Mouse (Mus musculus): ENCODE data around the gene Gstm5. TPM values are rescaled to one million over a fixed set of nuclear protein-coding genes. Genes with fewer than 3 reads are reported as not detected.
"Not testable (repeated sequence)": the region's sequence is repeated elsewhere in the genome, so short reads cannot be mapped to it uniquely, and the experiment has no call there.

The Gstm5 gene
- polyA plus RNA-seq, 1 experiment from 2014 or later = 124 TPM

DNA sequence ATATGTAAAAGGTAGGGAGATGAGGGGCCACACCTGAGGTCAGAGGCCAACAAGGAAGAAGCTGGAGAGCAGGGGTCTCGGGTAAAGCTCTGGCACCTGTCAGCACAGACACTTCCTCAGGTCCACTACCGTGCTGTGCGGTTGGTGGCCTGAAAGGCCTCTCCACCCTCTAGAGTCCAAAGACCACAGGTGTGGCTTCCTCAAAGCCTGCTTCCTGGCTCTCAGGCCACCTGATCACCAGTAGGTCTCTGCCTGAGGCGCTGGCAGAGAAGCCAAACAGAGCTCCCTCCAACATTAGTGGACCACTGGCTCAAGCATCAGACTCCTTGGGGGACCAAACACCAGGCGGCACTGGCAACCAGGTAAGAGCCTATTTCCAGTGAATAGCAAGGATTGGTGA is 18.6 kb upstream of the Gstm5 start, which contains the start of gene Eps8l3:
Gene Eps8l3, plus strand, starts transcription at position 225 of the 400 bp plus-strand sequence.
- no peak within 1 kb of the TSS for H3K9ac ChIP-seq
- H3K27ac ChIP-seq = no peak within 1 kb of the TSS

DNA sequence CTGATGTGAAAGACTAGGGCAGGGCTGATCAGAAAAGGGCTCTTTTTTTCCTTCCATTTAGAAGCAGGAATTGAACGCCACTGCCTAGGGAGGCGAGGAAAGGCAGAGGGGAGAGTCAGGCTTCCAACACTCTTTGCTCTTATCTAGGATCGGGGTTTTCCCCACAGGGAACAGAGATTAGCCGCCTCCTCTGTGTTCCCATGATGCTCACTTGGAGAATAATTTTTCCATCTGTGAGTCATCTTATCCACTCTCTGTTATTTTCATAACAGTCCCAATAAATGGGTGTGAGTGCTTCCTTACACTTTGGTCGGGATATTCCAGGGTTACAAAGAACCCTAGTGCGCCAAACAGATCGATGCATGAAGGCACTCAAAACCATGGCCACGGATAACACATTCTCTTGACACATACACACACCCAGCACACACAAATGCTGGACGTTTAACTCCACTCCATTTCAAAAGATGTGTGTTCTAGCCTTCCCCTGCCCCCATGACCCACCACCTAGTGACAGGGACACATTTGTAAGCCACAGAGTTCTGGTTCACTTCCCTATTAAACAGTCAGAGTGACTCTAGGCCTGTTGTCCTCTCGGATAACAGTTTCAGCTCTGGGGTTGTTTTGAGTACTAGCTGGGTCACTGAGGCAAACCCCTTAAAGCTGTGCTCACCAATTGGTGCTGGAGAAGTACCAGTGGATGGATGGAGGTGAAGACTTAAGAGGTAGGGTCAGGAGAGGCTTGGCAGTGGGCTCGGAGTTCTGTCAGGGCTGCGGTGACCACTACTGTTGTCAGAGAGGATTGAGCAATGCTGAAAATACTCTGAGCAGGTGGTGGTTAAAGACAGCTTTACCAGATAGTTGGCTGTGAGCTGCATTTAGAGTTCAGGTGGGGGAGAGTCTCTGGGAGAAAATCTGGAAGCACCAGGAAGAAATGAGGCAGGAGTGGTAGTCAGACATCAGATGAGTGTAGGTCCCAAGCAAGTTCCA is 17.6 kb upstream of the Gstm5 start:
- H3K9ac ChIP-seq = no peak overlapping the region
- H3K27me3 ChIP-seq (replicated peaks) = no peaks in the 10 kb centered on the region
- ATAC-seq = no peak
- no peaks in the 10 kb centered on the region for H3K36me3 ChIP-seq
- H3K4me2 ChIP-seq = no peak overlapping the region
- H3K9me3 ChIP-seq (replicated peaks) = no peaks in the 10 kb centered on the region
- H3K4me1 ChIP-seq = peaks cover 4% of the 10 kb centered on the region; the same call in 1 of the 2 replicates
- no peak overlapping the region for H3K4me3 ChIP-seq
- H3K27ac ChIP-seq = no peak overlapping the region
- 60% methylated on average over 12 of the region's 12 CpGs for WGBS (ENCODE audit: insufficient replicate concordance)

More for the DNA sequence above, 18.6 kb upstream of the Gstm5 start, which contains the start of gene Eps8l3:
- Histone ChIP-seq H3K27me3 (replicated peaks) (no peaks in the 10 kb centered on the region), H3K4me3 (no peak within 1 kb of the TSS), H3K4me1 (peaks cover 4% of the 10 kb centered on the region; the same call in 1 of the 2 replicates), H3K9me3 (replicated peaks) (no peaks in the 10 kb centered on the region), H3K36me3 (no peaks in the 10 kb centered on the region), H3K4me2 (no peak within 1 kb of the TSS)
- WGBS (ENCODE audit: insufficient replicate concordance) = 59% methylated on average over 5 of the region's 5 CpGs
- no peak for ATAC-seq

DNA sequence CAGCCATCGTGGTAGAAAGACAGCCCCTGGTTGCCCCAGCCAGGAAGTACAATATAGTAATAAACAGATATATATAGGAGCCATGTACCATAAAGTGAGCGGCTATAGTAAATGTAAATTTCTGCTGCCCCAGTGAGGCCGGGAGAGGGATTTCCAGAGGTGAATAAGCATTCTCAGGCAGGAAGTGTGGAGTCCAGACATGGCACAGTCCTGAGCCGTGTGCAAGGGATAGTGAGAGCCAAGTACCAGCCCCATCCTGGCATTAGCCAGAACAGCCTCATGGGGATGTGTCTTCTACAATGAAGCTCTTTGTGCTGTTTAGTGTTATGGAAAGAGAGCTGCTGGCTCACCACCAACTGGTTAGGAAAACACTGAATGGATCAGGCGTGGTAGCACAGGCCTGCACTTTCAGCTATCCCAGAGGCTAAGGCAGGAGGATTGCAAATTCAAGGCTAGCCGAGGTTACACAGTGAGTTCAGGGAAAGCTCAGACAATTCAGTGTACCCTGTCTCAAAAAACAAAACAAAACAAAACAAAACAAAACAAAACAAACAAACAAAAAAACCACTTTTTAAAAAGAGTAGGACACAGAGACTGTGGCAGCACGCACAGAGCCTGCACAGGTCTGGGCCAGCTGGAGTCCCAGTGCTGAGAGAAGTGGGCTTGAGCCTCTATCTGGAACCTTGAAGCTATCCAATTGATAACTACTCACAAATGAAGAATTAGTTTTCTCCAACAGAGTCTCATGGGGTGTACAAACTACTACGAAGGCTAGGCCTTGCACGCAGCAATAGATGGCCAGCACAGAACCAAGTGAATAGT is 7.7 kb upstream of the Gstm5 start:
- WGBS (ENCODE audit: insufficient replicate concordance) = 69% methylated on average over 9 of the region's 9 CpGs
- Histone ChIP-seq H3K27ac (no peak overlapping the region), H3K4me3 (no peak overlapping the region), H3K4me1 (no peaks in the 10 kb centered on the region), H3K9ac (no peak overlapping the region), H3K4me2 (no peak overlapping the region), H3K27me3 (replicated peaks) (no peaks in the 10 kb centered on the region), H3K36me3 (no peaks in the 10 kb centered on the region; the same call in 1 of the 2 replicates), H3K9me3 (replicated peaks) (no peaks in the 10 kb centered on the region)
- no peak for ATAC-seq

DNA sequence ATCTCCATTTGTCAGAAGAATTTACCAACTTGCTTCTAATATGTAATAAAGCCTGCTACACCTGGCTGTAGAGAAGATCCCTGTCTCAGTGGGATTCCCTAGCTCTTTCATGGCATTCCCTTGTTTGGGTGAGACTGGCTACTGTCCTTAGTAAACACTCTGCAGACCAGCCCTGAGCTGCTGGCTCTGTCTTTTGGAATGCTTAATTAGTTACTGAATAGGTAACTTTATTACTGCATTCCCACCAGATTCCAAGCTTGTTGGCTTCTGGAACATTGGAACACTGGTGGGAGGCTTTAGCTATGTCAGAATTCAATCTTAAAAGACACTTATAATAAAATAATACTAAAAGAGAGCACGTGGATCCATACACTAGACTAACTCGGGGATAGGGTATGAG is 6.4 kb upstream of the Gstm5 start:
- 66% methylated on average over 2 of the region's 2 CpGs for WGBS (ENCODE audit: insufficient replicate concordance)
- H3K36me3 ChIP-seq; H3K27ac ChIP-seq; H3K9me3 ChIP-seq (replicated peaks); H3K27me3 ChIP-seq (replicated peaks); H3K9ac ChIP-seq; ATAC-seq; H3K4me1 ChIP-seq; H3K4me3 ChIP-seq; H3K4me2 ChIP-seq: not testable (repeated sequence)

DNA sequence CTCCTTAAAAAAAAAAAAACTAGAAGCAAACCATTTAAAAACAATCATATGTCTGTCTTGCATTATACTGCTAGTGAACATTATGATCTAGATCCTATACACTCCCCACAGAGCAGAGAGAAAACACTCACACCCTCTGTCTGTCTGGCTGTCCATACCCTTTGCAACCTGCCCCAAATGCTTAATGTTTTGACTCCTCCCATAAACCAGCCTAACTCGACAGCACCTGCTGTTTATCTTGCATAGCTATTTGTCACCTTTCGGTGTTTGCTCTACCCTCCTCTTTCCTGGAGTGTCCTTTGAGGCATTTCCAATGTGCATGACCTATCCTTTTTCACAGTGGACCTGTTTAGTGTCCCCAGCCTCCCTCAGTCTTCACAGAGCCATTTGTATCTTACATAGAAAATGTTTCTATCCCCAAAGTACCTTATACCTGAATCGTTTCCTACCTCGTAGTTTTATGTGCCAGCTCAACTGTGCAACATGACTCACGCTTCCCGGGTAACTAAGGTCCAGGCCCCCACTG is 364 bp upstream of the Gstm5 start:
- 8% methylated on average over 6 of the region's 6 CpGs for WGBS (ENCODE audit: insufficient replicate concordance)
- H3K9me3 ChIP-seq (replicated peaks) = no peaks in the 10 kb centered on the region
- H3K27ac ChIP-seq = peak overlapping the region; percentile 88
- ATAC-seq = peak; percentile 60
- H3K4me2 ChIP-seq = peak overlapping the region; percentile 97
- peaks cover 19% of the 10 kb centered on the region for H3K4me1 ChIP-seq
- H3K36me3 ChIP-seq = peaks cover 21% of the 10 kb centered on the region
- H3K27me3 ChIP-seq (replicated peaks) = no peaks in the 10 kb centered on the region
- H3K4me3 ChIP-seq = peak overlapping the region; percentile 73
- H3K9ac ChIP-seq = peak overlapping the region; percentile 87

DNA sequence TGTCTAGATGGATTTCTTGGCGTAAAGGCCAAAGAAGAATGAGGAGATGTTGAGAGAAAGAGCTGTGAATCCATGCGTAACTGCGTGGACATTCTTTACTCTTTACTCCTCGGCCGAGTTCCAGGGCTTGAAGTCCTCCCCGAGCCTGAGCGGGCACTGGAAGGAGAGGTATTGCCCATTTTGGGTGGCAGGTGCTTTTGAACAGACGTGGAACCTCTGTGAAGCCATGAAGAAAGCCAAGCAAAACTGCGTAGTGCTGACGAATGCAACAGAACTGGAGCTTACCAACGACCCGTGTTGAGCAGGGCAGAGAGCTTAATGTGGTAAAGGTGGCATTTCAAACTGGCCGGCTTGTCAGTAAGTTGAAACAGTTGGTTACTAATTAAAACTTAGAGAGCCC is 3.1 kb downstream of the Gstm5 start:
- no peak overlapping the region for H3K4me3 ChIP-seq
- peaks cover 19% of the 10 kb centered on the region for H3K4me1 ChIP-seq
- no peaks in the 10 kb centered on the region for H3K9me3 ChIP-seq (replicated peaks)
- H3K4me2 ChIP-seq = no peak overlapping the region
- H3K36me3 ChIP-seq = peaks cover 21% of the 10 kb centered on the region
- H3K9ac ChIP-seq = no peak overlapping the region
- no peaks in the 10 kb centered on the region for H3K27me3 ChIP-seq (replicated peaks)
- H3K27ac ChIP-seq = no peak overlapping the region
- ATAC-seq = no peak
- WGBS (ENCODE audit: insufficient replicate concordance) = 85% methylated on average over 13 of the region's 13 CpGs

DNA sequence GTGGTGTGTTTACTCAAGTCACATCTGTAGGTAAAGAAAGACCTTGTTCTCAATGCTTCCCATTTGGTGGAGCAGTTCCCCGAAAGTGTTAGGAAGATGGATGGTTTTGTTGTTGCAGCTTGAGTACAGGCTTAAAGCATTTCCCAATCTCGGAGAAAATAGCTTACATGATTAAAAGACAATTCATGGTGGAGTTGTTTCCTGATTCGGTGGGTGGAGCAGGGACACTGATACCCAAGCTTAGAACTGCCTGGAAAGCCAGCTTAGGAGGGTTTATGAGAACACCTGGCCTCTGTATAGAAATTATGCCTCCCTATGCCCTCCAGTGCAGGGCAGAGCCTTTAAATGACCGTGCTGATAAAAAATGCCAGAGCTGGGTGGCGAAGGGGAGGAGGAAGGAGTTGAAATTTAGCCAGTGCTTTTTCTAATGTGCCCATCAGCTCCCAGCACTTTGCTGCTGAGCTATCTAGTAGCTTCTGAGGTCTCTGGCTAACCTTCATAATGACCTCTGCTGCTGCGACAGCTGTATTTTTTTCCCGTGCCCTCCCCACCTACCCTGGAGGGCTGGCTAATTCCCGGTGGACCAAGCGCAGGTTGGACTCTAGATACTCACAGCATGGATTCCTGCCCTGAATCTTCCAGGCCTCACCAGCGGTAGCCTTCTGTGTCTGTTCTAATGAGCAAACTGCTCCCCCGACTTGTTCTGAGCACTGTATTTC is 5.5 kb downstream of the Gstm5 start:
- Histone ChIP-seq H3K9ac (no peak overlapping the region), H3K27ac (no peak overlapping the region), H3K4me2 (no peak overlapping the region), H3K9me3 (replicated peaks) (no peaks in the 10 kb centered on the region), H3K4me1 (peaks cover 20% of the 10 kb centered on the region), H3K4me3 (no peak overlapping the region), H3K27me3 (replicated peaks) (no peaks in the 10 kb centered on the region), H3K36me3 (peaks cover 21% of the 10 kb centered on the region)
- 63% methylated on average over 11 of the region's 11 CpGs for WGBS (ENCODE audit: insufficient replicate concordance)
- no peak for ATAC-seq

DNA sequence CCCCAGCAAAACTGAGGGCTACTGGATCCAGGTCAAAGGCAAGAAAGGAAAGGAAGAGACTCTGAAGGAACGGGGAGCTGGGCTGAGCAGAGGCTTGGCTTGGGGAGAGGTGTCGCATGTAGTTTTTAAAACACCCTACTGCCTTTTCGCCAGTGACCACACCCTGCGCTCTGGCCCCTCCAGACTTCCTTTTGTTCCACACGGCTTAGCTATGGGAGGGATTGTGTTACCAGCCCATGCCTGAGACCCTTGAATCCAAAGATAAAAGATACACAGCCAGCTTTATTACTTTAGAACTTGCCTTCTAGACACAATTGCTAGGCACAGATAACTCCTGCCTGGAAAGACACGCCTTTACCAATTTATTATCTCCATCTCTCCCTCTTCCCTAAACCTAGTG is 10.3 kb downstream of the Gstm5 start:
- Histone ChIP-seq H3K4me2 (no peak overlapping the region), H3K27ac (no peak overlapping the region), H3K4me3 (no peak overlapping the region), H3K9me3 (replicated peaks) (no peaks in the 10 kb centered on the region), H3K27me3 (replicated peaks) (no peaks in the 10 kb centered on the region), H3K9ac (no peak overlapping the region), H3K4me1 (peaks cover 20% of the 10 kb centered on the region), H3K36me3 (no peaks in the 10 kb centered on the region)
- 24% methylated on average over 6 of the region's 6 CpGs for WGBS (ENCODE audit: insufficient replicate concordance)
- peak; percentile 68 for ATAC-seq

DNA sequence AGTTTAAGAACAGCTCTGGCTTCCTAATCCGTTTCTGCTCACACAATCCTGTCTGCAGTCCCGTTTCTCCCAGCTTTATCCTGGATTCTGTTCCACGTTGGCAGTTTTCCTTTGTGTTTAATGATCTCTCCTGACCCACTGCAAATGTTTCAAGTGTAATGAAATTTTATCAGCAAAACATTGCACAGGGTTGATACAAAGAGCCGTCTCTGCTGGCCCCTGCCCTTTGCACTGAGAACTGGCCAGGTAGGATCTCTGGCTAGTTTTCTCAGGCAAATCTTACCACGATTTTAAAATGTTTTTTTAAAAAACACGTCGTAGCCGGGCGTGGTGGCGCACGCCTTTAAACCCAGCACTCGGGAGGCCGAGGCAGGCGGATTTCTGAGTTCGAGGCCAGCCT is 21.1 kb downstream of the Gstm5 start:
- H3K36me3 ChIP-seq = no peaks in the 10 kb centered on the region
- no peaks in the 10 kb centered on the region for H3K4me1 ChIP-seq
- H3K27me3 ChIP-seq (replicated peaks) = no peaks in the 10 kb centered on the region
- H3K4me2 ChIP-seq = no peak overlapping the region
- no peak overlapping the region for H3K9ac ChIP-seq
- H3K27ac ChIP-seq = no peak overlapping the region
- H3K4me3 ChIP-seq = no peak overlapping the region
- no peak for ATAC-seq
- 70% methylated on average over 15 of the region's 15 CpGs for WGBS (ENCODE audit: insufficient replicate concordance)
- H3K9me3 ChIP-seq (replicated peaks) = no peaks in the 10 kb centered on the region

DNA sequence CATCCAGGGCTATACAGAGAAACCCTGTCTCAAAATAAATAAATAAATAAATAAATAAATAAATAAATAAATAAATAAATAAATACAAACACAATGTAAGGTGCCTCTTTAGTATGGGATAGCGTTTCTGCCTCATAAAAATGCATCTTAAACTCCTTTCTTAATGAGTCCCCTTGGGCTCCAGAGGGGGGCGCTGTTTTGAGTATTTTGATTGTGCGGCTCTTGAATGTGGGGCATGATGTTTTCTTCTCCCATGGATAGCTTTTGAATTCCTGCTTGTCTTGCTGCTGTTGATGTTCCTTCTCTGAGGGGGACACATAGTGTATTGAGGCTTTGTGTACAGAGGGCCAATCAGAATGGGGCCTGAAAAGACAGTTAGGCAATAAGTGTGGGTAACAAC is 21.5 kb downstream of the Gstm5 start:
- Histone ChIP-seq H3K36me3 (no peaks in the 10 kb centered on the region), H3K27me3 (replicated peaks) (no peaks in the 10 kb centered on the region), H3K9me3 (replicated peaks) (no peaks in the 10 kb centered on the region), H3K4me3 (no peak overlapping the region), H3K27ac (no peak overlapping the region), H3K9ac (no peak overlapping the region), H3K4me2 (no peak overlapping the region), H3K4me1 (no peaks in the 10 kb centered on the region)
- 74% methylated on average over 3 of the region's 3 CpGs for WGBS (ENCODE audit: insufficient replicate concordance)
- ATAC-seq = no peak

DNA sequence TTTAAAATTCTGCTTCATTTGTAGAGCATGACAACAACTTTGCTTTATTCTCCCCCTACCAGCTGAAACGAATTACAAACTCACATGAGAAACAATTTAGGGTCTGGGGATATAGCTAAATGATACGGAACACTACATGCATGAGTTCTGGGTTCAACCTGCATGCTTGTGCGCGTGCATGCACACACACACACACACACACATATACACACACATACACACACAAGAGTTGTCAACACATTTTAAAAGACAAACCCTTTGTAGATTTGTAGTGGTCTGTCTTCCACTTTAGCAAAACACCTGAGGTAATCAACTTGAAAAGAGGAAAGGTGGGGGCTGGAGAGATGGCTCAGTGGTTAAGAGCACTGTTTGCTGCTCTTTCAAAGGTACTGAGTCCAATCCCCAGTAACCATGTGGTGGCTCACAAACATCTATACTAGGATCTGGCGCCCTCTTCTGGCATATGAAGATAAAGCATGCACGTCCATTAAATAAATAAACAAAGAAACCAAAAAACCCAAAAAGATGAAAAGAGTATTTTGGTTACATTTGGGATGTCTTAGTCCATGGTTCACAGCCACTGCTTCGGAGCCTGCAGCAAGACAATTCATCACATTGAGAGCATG is 22.3 kb downstream of the Gstm5 start:
- no peak overlapping the region for H3K9ac ChIP-seq
- H3K36me3 ChIP-seq = no peaks in the 10 kb centered on the region
- WGBS (ENCODE audit: insufficient replicate concordance) = 52% methylated on average over 7 of the region's 7 CpGs
- H3K27me3 ChIP-seq (replicated peaks) = no peaks in the 10 kb centered on the region
- H3K4me1 ChIP-seq = no peaks in the 10 kb centered on the region
- ATAC-seq = no peak
- H3K9me3 ChIP-seq (replicated peaks) = no peaks in the 10 kb centered on the region
- no peak overlapping the region for H3K4me2 ChIP-seq
- H3K27ac ChIP-seq = no peak overlapping the region
- H3K4me3 ChIP-seq = no peak overlapping the region
